Mouse (Mus musculus): Measurements from ENCODE around the gene Ppp1r9a.

- TF ChIP-seq CTCF (conservative IDR thresholded peaks at IDR 0.05; ENCODE audit: low read length): no peak
- no peak for TF ChIP-seq POU5F1 (IDR thresholded peaks at IDR 0.05; ENCODE audit: borderline replicate concordance, low read length)
Observed at GRCm38 (mm10) chr6:5164855-5165254, 262.1 kb downstream of the Ppp1r9a start.

Data from E14TG2a.4 (cell line).